Mouse (Mus musculus) limb, embryonic 13.5 days (tissue): ENCODE measurements around the gene Celf2. TPM values are rescaled to one million over a fixed set of nuclear protein-coding genes. Genes with fewer than 3 reads are reported as not detected.

Source experiments
- ATAC-seq: fragments of 200-750 bp; cut with Nextera tagmentation; 2 replicates; pipeline ENCODE4 v1.8.0; 2017; ENCODE audit warnings: low read depth, moderate number of reproducible peaks, moderate TSS enrichment; ENCODE audit not compliant: low FRiP score
- H3K27ac ChIP-seq: fragments of 300-500 bp; sonication (generic); 2 replicates; pipeline ENCODE4 v1.5.1; 2015; ENCODE audit warnings: inconsistent platforms, mild to moderate bottlenecking, moderate library complexity
- H3K27me3 ChIP-seq: fragments of 300-500 bp; sonication (generic); 2 replicates; pipeline ENCODE4 v1.6.1; 2015; ENCODE audit warnings: mild to moderate bottlenecking, inconsistent platforms
- H3K36me3 ChIP-seq: fragments of 300-500 bp; sonication (generic); 2 replicates; pipeline ENCODE4 v1.6.1; 2015; ENCODE audit warnings: inconsistent platforms, mild to moderate bottlenecking, moderate library complexity
- H3K4me1 ChIP-seq: fragments of 300-500 bp; sonication (generic); 2 replicates; pipeline ENCODE4 v1.6.1; 2015; ENCODE audit warnings: inconsistent platforms
- H3K4me2 ChIP-seq: fragments of 300-500 bp; sonication (generic); replicated peaks from 2 replicates; pipeline ENCODE4 v1.6.1; 2015; ENCODE audit warnings: inconsistent platforms, mild to moderate bottlenecking, moderate library complexity
- H3K4me3 ChIP-seq: fragments of 300-500 bp; sonication (generic); 2 replicates; pipeline ENCODE4 v1.5.1; 2015; ENCODE audit warnings: moderate library complexity, mild to moderate bottlenecking, inconsistent platforms
- H3K9ac ChIP-seq: fragments of 300-500 bp; sonication (generic); 2 replicates; pipeline ENCODE4 v1.6.1; 2015; ENCODE audit warnings: mild to moderate bottlenecking, inconsistent platforms
- H3K9me3 ChIP-seq: fragments of 300-500 bp; sonication (generic); 2 replicates; pipeline ENCODE4 v1.6.1; 2016; ENCODE audit warnings: inconsistent platforms
- WGBS: fragments of 180-500 bp; shearing (Covaris S2); methylation state at CpG from one replicate; pipeline ENCODE4 v1.1.7; 2015; 5-methylcytosine and 5-hydroxymethylcytosine counted together
- polyA plus RNA-seq: library from polyadenylated mRNA; unstranded; fragments of >200 nt; fragmentation: Nextera tagmentation; extraction: Ambion mirVana; gene quantifications from 2 replicates; pipeline ENCODE4 v1.2.1, GENCODE M21; 2015

The Celf2 gene
- polyA plus RNA-seq, 1 experiment from 2014 or later, result 68.8 TPM

DNA sequence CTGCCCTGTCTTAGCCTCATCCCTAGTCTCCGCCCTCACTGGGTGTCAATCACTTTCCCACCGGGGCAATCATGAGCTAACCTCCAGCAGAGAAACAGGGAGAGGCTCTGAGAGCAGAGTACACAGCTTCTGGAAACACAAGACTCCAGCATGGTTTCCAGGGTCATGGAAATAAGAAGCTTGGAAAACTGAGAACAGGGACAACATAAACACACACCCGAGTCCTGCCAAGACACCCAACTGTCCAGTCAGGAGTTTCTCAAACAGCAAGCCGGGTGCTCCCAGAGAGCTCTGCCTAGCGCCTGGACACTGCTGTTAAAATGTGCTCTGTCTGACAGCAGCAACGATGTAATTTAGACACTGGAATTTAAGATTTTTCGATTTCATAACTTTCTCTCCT, 599.4 kb downstream of the Celf2 start:
- Histone ChIP-seq H3K27ac (no peak overlapping the region), H3K9ac (no peak overlapping the region), H3K27me3 (no peaks in the 10 kb centered on the region), H3K36me3 (no peaks in the 10 kb centered on the region), H3K4me2 (no peak overlapping the region), H3K4me1 (peaks cover 4% of the 10 kb centered on the region; the same call in 1 of the 2 replicates), H3K9me3 (no peaks in the 10 kb centered on the region), H3K4me3 (no peak overlapping the region)
- 67% methylated on average over 7 of the region's 7 CpGs for WGBS
- ATAC-seq, result no peak

DNA sequence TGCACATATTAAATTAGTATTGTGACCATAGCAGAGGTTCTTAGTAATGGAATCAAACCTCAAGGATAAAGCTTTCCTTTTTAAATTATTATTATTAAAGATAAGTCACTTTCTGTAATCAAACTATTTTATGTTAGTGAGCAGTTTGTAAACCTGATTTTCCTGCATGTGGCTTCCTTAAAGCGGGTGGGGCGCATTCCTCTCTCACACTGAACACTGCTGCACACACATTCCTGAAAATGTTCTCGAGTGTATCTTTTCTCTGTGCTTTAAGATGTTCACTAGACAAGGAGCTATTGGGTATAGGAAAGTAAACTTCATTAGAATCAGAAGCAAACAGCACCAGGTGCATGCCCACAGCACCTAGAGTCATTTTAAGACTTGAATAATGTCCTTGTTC, 605.0 kb downstream of the Celf2 start:
- no peaks in the 10 kb centered on the region for H3K27me3 ChIP-seq
- H3K4me2 ChIP-seq, result no peak overlapping the region
- no peaks in the 10 kb centered on the region for H3K36me3 ChIP-seq
- WGBS, result 75% methylated on average over 3 of the region's 3 CpGs
- H3K4me3 ChIP-seq, result no peak overlapping the region
- no peak overlapping the region for H3K27ac ChIP-seq
- no peaks in the 10 kb centered on the region for H3K9me3 ChIP-seq
- no peak for ATAC-seq
- H3K4me1 ChIP-seq, result no peaks in the 10 kb centered on the region
- no peak overlapping the region for H3K9ac ChIP-seq

DNA sequence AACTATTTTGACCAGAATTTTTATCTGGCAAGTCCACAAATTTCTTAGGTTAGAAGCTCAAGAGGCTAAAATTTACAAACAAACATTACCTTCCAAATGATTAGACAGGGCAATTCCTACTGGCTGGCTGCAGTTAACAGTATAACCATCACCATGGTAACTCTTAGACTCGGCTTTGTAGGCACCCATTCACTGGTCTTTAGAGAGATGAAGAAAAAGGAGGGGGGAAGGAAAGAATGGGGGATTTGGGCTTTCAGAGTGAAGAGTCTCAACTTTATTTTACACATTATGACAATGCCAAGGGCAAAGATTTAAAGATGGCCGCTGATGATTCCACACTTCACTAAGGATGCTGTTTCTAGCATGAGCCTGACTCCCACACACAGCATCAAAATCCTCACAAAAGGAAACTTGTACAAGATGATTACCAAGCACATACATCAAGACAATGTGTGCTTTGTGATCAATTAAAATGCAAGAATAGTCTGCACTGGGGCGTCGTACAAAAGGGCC, 606.1 kb downstream of the Celf2 start:
- Histone ChIP-seq H3K27me3 (no peaks in the 10 kb centered on the region), H3K4me1 (no peaks in the 10 kb centered on the region), H3K9ac (no peak overlapping the region), H3K9me3 (no peaks in the 10 kb centered on the region), H3K36me3 (no peaks in the 10 kb centered on the region), H3K4me3 (no peak overlapping the region), H3K27ac (no peak overlapping the region), H3K4me2 (no peak overlapping the region)
- no peak for ATAC-seq
- WGBS, result 83% methylated on average over 4 of the region's 4 CpGs

DNA sequence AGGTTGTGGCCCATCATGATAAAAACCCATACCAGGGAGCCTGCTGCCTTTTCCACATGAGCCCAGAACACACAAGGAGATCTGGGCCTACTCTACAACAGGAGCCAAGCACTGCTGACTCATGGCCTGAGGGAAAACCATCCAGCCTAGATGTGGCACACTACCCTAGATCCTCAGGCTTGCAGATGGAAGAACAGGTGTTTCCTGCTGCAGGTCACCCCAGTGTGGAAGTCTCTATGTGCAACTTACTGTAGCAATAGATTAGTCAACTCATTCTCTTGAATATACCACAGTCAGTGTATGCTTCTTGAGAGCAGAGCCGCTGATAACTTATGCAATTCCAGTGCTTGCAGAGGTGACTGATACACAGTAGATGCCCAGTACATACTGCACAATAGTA, 612.5 kb downstream of the Celf2 start:
- Histone ChIP-seq H3K4me3 (no peak overlapping the region), H3K27me3 (no peaks in the 10 kb centered on the region), H3K27ac (no peak overlapping the region), H3K4me1 (no peaks in the 10 kb centered on the region), H3K9me3 (no peaks in the 10 kb centered on the region), H3K9ac (no peak overlapping the region), H3K4me2 (no peak overlapping the region), H3K36me3 (no peaks in the 10 kb centered on the region)
- no peak for ATAC-seq
- WGBS, result 94% methylated on average over 1 of the region's 1 CpGs

DNA sequence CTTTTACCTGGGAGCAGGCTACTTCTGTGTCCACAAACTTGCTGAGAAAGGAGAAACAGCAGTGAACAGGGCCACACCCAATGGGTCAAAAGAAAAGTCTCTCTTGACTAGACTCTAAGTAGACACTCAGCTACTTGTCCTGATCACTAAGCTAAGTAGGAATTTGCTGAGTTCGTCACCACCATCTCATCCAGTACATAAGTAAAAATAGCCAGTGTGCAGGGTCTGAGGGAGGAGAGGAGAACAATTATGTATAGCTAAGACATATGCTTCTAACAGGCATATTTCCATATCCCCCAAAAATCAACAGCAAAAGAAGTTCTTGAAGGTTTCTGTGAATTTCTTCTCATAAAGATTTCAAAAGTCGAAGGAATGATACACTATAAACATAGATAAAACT, 615.8 kb downstream of the Celf2 start:
- H3K36me3 ChIP-seq, result no peaks in the 10 kb centered on the region
- no peaks in the 10 kb centered on the region for H3K27me3 ChIP-seq
- H3K27ac ChIP-seq, result no peak overlapping the region
- H3K9ac ChIP-seq, result no peak overlapping the region
- no peaks in the 10 kb centered on the region for H3K9me3 ChIP-seq
- H3K4me1 ChIP-seq, result no peaks in the 10 kb centered on the region
- no peak for ATAC-seq
- no peak overlapping the region for H3K4me3 ChIP-seq
- H3K4me2 ChIP-seq, result no peak overlapping the region
- 81% methylated on average over 2 of the region's 2 CpGs for WGBS

DNA sequence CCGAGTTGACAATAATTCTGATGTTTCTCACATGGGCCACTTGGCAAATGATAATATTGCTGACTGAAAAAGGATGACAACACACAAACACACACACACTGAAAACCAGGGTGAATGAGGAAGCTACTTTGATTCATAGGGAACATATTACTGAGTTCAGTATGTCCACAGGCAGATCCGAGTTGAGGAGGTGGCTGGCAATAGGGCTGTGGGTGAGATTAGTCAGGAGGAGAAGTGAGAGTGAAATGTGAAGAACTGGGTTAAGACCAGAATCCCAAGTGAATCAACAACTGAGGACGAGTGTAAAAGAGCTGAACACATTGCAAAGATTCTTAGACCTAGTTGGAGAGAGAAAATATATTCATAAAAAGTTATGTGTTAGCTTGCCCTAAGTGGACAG, 616.3 kb downstream of the Celf2 start:
- Histone ChIP-seq H3K4me2 (no peak overlapping the region), H3K9ac (no peak overlapping the region), H3K4me3 (no peak overlapping the region), H3K27me3 (no peaks in the 10 kb centered on the region), H3K4me1 (no peaks in the 10 kb centered on the region), H3K36me3 (no peaks in the 10 kb centered on the region), H3K9me3 (no peaks in the 10 kb centered on the region), H3K27ac (no peak overlapping the region)
- WGBS, result 72% methylated on average over 3 of the region's 3 CpGs
- no peak for ATAC-seq

DNA sequence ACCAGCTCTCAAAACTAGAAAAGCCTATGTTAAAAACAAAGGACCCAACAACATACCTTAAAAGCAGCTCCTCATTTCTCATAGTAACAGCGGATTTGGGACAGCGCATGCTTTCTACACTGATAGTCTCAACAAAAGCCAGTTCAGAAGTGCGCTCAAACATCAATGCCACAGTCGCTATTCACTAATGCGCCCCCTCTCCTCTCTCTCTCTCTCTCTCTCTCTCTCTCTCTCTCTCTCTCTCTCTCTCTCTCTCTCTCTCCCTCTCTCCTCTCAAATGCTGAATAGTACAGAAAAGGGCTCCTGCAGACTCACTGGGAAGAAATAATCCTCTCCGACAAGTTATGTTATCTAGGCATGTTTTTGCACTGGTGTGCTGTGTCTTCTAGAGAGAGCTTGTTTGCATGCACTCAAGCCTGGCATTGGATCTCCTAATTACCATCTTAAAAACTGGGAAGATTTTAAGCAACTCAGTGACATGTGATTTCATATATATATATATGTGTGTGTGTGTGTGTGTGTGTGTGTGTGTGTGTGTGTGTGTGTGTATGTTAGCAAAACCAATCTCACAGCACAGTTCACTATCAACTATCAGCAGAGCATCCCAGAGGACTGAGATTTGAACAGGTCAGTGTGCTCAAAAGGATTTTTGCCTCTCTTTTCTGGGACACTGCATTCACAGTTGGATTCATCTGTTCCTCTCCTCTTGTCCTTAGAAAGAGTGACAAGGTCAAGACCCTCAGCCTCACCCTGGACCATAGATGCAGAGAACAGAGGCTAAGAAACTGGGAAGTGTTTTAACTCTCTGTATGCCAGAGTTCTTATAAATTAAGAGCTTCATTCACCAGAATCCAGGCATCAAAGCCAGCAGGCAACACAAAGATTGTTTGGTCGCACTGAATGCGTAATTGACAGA, 624.3 kb downstream of the Celf2 start:
- H3K4me3 ChIP-seq, result no peak overlapping the region
- no peak overlapping the region for H3K4me2 ChIP-seq
- no peak overlapping the region for H3K27ac ChIP-seq
- no peaks in the 10 kb centered on the region for H3K27me3 ChIP-seq
- no peaks in the 10 kb centered on the region for H3K36me3 ChIP-seq
- no peaks in the 10 kb centered on the region for H3K4me1 ChIP-seq
- 76% methylated on average over 8 of the region's 8 CpGs for WGBS
- H3K9me3 ChIP-seq, result no peaks in the 10 kb centered on the region
- ATAC-seq, result no peak
- no peak overlapping the region for H3K9ac ChIP-seq

DNA sequence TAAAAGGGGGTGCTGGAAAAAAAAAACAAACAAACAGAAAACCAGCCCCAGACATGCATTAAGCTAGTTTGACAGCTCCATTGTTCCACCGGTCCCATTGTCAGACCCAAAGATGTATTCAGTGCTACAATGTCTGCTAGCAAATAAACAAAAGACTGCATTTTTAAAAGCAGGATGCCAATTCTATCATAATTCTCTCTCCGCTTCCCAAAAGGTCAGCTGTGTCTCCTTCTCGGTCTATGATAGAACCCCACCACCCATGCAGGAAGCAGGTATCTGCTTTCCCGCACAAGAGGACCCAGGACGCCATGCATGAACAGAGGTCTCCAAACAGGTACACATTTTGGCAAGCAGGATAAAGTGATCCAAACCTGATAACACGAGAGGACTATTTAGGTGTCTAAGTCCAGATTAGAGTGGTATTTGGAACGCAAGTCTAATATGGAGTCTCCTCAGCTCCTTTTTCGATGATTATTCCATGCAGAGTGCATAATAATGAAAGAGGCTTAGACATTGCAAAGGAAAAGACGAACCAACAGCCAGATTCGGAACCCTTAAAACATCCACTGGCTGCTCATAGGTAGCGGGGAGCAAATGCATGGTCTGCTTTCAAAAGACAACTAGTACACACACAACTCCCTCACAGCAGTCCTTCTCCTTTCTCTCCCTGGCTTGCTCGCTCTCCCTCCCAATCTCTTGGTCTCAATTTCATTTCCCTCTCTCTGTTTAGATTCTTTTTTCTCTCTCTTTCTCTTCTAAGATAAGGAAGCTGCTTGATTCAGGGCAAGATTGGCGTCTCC, 625.2 kb downstream of the Celf2 start:
- H3K4me3 ChIP-seq, result no peak overlapping the region

DNA sequence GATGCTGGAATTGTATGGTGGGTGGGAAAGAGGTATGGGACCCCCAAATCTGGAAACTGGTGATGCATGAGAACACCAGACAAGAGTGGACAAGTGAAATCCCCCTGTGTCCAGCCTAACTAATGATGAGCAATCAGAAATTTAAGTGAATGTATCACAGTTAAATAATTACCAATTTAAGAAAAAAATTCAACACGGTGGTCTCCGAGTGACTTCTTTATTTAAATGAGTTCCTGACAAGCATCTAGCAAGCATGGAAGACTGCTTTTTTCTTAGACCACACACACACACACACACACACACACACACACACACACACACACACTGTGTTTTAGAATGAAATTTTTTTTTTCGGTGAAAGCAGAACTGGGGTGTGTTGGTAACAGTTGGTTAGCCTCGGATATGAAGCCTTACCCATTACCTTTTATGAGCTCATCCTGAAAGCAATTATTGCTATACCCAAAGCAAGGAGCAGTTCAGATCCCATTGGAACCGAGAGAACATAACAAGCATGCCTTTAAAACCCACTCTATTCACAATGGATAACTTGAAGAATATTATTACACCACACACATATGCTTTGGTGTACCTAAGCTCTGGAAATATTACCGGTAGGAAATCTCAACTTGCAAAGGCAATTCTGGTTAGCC, 627.0 kb downstream of the Celf2 start:
- 44% methylated on average over 6 of the region's 6 CpGs for WGBS
- Histone ChIP-seq H3K4me1 (no peaks in the 10 kb centered on the region), H3K4me3 (no peak overlapping the region), H3K27ac (no peak overlapping the region), H3K9ac (no peak overlapping the region), H3K36me3 (no peaks in the 10 kb centered on the region), H3K27me3 (no peaks in the 10 kb centered on the region), H3K4me2 (no peak overlapping the region), H3K9me3 (no peaks in the 10 kb centered on the region)
- ATAC-seq, result no peak

More for the DNA sequence above, 625.2 kb downstream of the Celf2 start:
- H3K9me3 ChIP-seq, result no peaks in the 10 kb centered on the region
- no peak overlapping the region for H3K9ac ChIP-seq
- H3K4me2 ChIP-seq, result no peak overlapping the region
- no peaks in the 10 kb centered on the region for H3K36me3 ChIP-seq
- H3K4me1 ChIP-seq, result no peaks in the 10 kb centered on the region
- no peak for ATAC-seq
- 87% methylated on average over 13 of the region's 13 CpGs for WGBS
- H3K27ac ChIP-seq, result no peak overlapping the region
- H3K27me3 ChIP-seq, result no peaks in the 10 kb centered on the region

DNA sequence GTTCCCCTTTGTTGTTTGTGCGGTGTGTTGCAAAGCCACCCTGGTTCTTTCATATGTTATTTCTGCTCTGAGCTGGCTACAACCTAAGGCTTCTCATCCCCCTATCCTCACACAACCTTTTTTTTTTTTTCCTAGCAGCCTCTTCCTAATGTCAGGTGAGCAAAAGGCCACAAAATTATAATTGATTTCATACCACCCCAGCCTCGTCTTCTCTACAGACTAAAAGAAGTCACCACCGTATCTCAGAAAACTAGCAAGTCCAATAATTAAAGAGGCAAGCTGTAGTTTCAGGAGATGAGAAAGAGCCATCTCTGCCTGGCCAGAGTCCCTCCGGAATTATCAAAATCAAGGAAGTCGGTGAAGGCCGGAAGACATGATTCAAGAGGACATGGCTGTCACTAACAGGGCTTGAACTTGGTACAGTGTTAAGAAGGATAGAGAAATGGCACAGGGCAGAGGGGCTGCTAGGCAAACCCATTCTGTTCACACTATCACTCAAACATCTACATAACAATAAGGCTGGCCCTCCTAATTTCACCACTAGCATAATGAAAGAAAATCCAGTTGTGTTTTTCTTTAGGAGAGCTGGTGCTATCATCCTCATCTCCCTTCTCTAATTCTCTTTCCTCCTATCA, 628.3 kb downstream of the Celf2 start:
- H3K4me2 ChIP-seq, result no peak overlapping the region
- H3K4me3 ChIP-seq, result no peak overlapping the region
- no peak overlapping the region for H3K9ac ChIP-seq
- WGBS, result 89% methylated on average over 6 of the region's 6 CpGs
- H3K4me1 ChIP-seq, result no peaks in the 10 kb centered on the region
- H3K27me3 ChIP-seq, result peaks cover 9% of the 10 kb centered on the region; the same call in 1 of the 2 replicates
- no peaks in the 10 kb centered on the region for H3K36me3 ChIP-seq
- H3K9me3 ChIP-seq, result no peaks in the 10 kb centered on the region
- no peak overlapping the region for H3K27ac ChIP-seq
- ATAC-seq, result no peak

DNA sequence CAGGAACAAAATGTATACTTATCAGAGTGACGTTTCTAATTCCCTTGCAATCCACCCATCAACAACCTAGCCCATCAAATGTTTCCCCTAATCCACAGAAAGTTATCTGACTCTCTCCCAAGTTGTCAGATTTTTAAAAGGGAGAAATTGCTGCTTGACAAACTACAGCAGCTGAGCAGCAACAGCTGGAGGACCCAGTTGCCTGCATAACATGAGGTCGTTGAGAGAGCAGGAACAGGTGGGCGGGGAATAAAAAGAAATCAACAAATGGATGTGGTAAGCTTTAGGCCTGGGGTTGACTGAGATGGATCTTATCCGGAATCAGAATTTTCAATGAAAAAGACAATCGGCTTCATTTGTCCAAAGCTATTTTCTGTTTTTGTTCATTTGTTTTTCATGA, 632.3 kb downstream of the Celf2 start:
- no peak overlapping the region for H3K9ac ChIP-seq
- peaks cover 21% of the 10 kb centered on the region for H3K27me3 ChIP-seq
- H3K4me2 ChIP-seq, result no peak overlapping the region
- H3K27ac ChIP-seq, result no peak overlapping the region
- peak; percentile 45 for ATAC-seq
- whole genome bisulfite sequencing, result 65% methylated on average over 5 of the region's 5 CpGs
- H3K36me3 ChIP-seq, result no peaks in the 10 kb centered on the region
- no peak overlapping the region for H3K4me3 ChIP-seq
- no peaks in the 10 kb centered on the region for H3K9me3 ChIP-seq
- peaks cover 15% of the 10 kb centered on the region for H3K4me1 ChIP-seq
